Mouse (Mus musculus) neural tube, embryonic 14.5 days (tissue): ENCODE results near the gene Nav2. TPM values are rescaled to one million over a fixed set of nuclear protein-coding genes. Genes with fewer than 3 reads are reported as not detected.

Experiments used
- ATAC-seq: fragments of 200-750 bp; cut with Nextera tagmentation; 2 replicates; pipeline ENCODE4 v1.8.0; 2017; ENCODE audit warnings: low read depth, mild to moderate bottlenecking, moderate TSS enrichment, moderate library complexity
- H3K27ac ChIP-seq: fragments of 300-500 bp; sonication (generic); 2 replicates; pipeline ENCODE4 v1.5.1; 2014; ENCODE audit warnings: low read depth, mild to moderate bottlenecking, control low read depth, low read length, moderate library complexity, mixed read lengths
- H3K27me3 ChIP-seq: fragments of 300-500 bp; sonication (generic); 2 replicates; pipeline ENCODE4 v1.6.1; 2014; ENCODE audit warnings: low read length; ENCODE audit not compliant: control insufficient read depth, insufficient read depth
- H3K36me3 ChIP-seq: fragments of 300-500 bp; sonication (generic); 2 replicates; pipeline ENCODE4 v1.6.1; 2014; ENCODE audit warnings: low read length, mixed read lengths; ENCODE audit not compliant: control insufficient read depth, insufficient read depth
- H3K4me1 ChIP-seq: fragments of 300-500 bp; sonication (generic); 2 replicates; pipeline ENCODE4 v1.6.1; 2014; ENCODE audit warnings: low read length; ENCODE audit not compliant: control insufficient read depth, insufficient read depth
- H3K4me2 ChIP-seq: fragments of 300-500 bp; sonication (generic); 2 replicates; pipeline ENCODE4 v1.6.1; 2014; ENCODE audit warnings: mild to moderate bottlenecking, low read depth, low read length, control low read depth
- H3K4me3 ChIP-seq: fragments of 300-500 bp; sonication (generic); 2 replicates; pipeline ENCODE4 v1.5.1; 2014; ENCODE audit warnings: low read depth, low read length, control low read depth, mixed read lengths
- H3K9ac ChIP-seq: fragments of 300-500 bp; sonication (generic); replicated peaks from 2 replicates; pipeline ENCODE4 v1.6.1; 2014; ENCODE audit warnings: low read depth, mild to moderate bottlenecking, control low read depth, low read length, mixed read lengths
- H3K9me3 ChIP-seq: fragments of 300-500 bp; sonication (generic); 2 replicates; pipeline ENCODE4 v1.6.1; 2016; ENCODE audit warnings: low read length; ENCODE audit not compliant: control insufficient read depth
- WGBS: fragments of 180-500 bp; shearing (Covaris S2); extraction: QIAGEN DNeasy Blood & Tissue Kit; methylation state at CpG from one replicate; pipeline ENCODE4 v1.1.7; 2014; 5-methylcytosine and 5-hydroxymethylcytosine counted together
- polyA plus RNA-seq: library from polyadenylated mRNA; unstranded; fragments of >200 nt; fragmentation: Nextera tagmentation; extraction: Ambion mirVana; gene quantifications from 2 replicates; pipeline ENCODE4 v1.2.1, GENCODE M21; 2014

The Nav2 gene
- polyA plus RNA-seq, 1 experiment from 2014 or later: 36.5 TPM

GRCm38 (mm10) chr7:49428947-49429346 is 520.4 kb downstream of the Nav2 start:
- no peak overlapping the region for H3K4me2 ChIP-seq
- no peaks in the 10 kb centered on the region for H3K9me3 ChIP-seq
- 0 out of 2 replicates have a peak, but pooled peaks cover 5% of the 10 kb centered on the region for H3K4me1 ChIP-seq
- no peaks in the 10 kb centered on the region for H3K27me3 ChIP-seq
- peak; percentile 87 for ATAC-seq
- no peak overlapping the region for H3K4me3 ChIP-seq
- H3K36me3 ChIP-seq: no peaks in the 10 kb centered on the region
- no peak overlapping the region for H3K27ac ChIP-seq
- H3K9ac ChIP-seq: no peak overlapping the region
- 68% methylated on average over 5 of the region's 5 CpGs for WGBS

GRCm38 (mm10) chr7:49430808-49431207 is 522.3 kb downstream of the Nav2 start:
- H3K4me2 ChIP-seq: no peak overlapping the region
- no peaks in the 10 kb centered on the region for H3K36me3 ChIP-seq
- H3K4me3 ChIP-seq: no peak overlapping the region
- no peaks in the 10 kb centered on the region for H3K27me3 ChIP-seq
- H3K9me3 ChIP-seq: no peaks in the 10 kb centered on the region
- H3K4me1 ChIP-seq: 0 out of 2 replicates have a peak, but pooled peaks cover 1% of the 10 kb centered on the region
- WGBS: 93% methylated on average over 7 of the region's 7 CpGs
- no peak overlapping the region for H3K9ac ChIP-seq
- no peak overlapping the region for H3K27ac ChIP-seq
- ATAC-seq: no peak

GRCm38 (mm10) chr7:49433945-49434344 is 525.4 kb downstream of the Nav2 start:
- no peak overlapping the region for H3K9ac ChIP-seq
- H3K27me3 ChIP-seq: no peaks in the 10 kb centered on the region
- no peaks in the 10 kb centered on the region for H3K4me1 ChIP-seq
- H3K36me3 ChIP-seq: no peaks in the 10 kb centered on the region
- no peak overlapping the region for H3K4me2 ChIP-seq
- H3K9me3 ChIP-seq: no peaks in the 10 kb centered on the region
- H3K4me3 ChIP-seq: no peak overlapping the region
- H3K27ac ChIP-seq: no peak overlapping the region
- no peak for ATAC-seq

- 71% methylated on average over 7 of the region's 7 CpGs for WGBS
- H3K9ac ChIP-seq: no peak overlapping the region
- no peaks in the 10 kb centered on the region for H3K9me3 ChIP-seq
- no peak overlapping the region for H3K4me2 ChIP-seq
- no peak overlapping the region for H3K27ac ChIP-seq
- no peak for ATAC-seq
- no peaks in the 10 kb centered on the region for H3K27me3 ChIP-seq
- no peaks in the 10 kb centered on the region for H3K4me1 ChIP-seq
- no peak overlapping the region for H3K4me3 ChIP-seq
- no peaks in the 10 kb centered on the region for H3K36me3 ChIP-seq
These were observed 528.0 kb downstream of the Nav2 start for GRCm38 (mm10) chr7:49436492-49436891.

GRCm38 (mm10) chr7:49437901-49438300 is 529.4 kb downstream of the Nav2 start:
- Histone ChIP-seq H3K36me3 (no peaks in the 10 kb centered on the region), H3K27ac (no peak overlapping the region), H3K4me3 (no peak overlapping the region), H3K9ac (no peak overlapping the region), H3K27me3 (no peaks in the 10 kb centered on the region), H3K4me2 (no peak overlapping the region), H3K9me3 (no peaks in the 10 kb centered on the region), H3K4me1 (no peaks in the 10 kb centered on the region)
- no peak for ATAC-seq
- WGBS: 42% methylated on average over 11 of the region's 11 CpGs

GRCm38 (mm10) chr7:49439136-49439535 is 530.6 kb downstream of the Nav2 start:
- Histone ChIP-seq H3K36me3 (no peaks in the 10 kb centered on the region), H3K9me3 (no peaks in the 10 kb centered on the region), H3K9ac (no peak overlapping the region), H3K4me3 (no peak overlapping the region), H3K4me2 (no peak overlapping the region), H3K27me3 (no peaks in the 10 kb centered on the region), H3K4me1 (no peaks in the 10 kb centered on the region), H3K27ac (no peak overlapping the region)
- no peak for ATAC-seq
- 80% methylated on average over 2 of the region's 2 CpGs for WGBS

GRCm38 (mm10) chr7:49440333-49440969 is 531.9 kb downstream of the Nav2 start:
- Histone ChIP-seq H3K4me2 (no peak overlapping the region), H3K4me3 (no peak overlapping the region), H3K36me3 (no peaks in the 10 kb centered on the region), H3K27ac (0 out of 2 replicates have a peak overlapping the region, but pooled peaks have one; percentile 5), H3K27me3 (no peaks in the 10 kb centered on the region), H3K4me1 (no peaks in the 10 kb centered on the region), H3K9ac (no peak overlapping the region), H3K9me3 (no peaks in the 10 kb centered on the region)
- 88% methylated on average over 14 of the region's 14 CpGs for WGBS
- no peak for ATAC-seq

- Histone ChIP-seq H3K4me2 (no peak overlapping the region), H3K9ac (no peak overlapping the region), H3K4me3 (no peak overlapping the region), H3K27me3 (no peaks in the 10 kb centered on the region), H3K9me3 (no peaks in the 10 kb centered on the region), H3K4me1 (no peaks in the 10 kb centered on the region), H3K27ac (no peak overlapping the region), H3K36me3 (no peaks in the 10 kb centered on the region)
- ATAC-seq: no peak
- WGBS: 69% methylated on average over 8 of the region's 8 CpGs
These were observed 533.7 kb downstream of the Nav2 start for GRCm38 (mm10) chr7:49442174-49442573.

GRCm38 (mm10) chr7:49448580-49448979 is 540.1 kb downstream of the Nav2 start:
- ATAC-seq: no peak
- H3K36me3 ChIP-seq: no peaks in the 10 kb centered on the region
- no peak overlapping the region for H3K4me2 ChIP-seq
- peaks cover 4% of the 10 kb centered on the region; the same call in 1 of the 2 replicates for H3K4me1 ChIP-seq
- H3K27ac ChIP-seq: no peak overlapping the region
- H3K27me3 ChIP-seq: no peaks in the 10 kb centered on the region
- H3K4me3 ChIP-seq: no peak overlapping the region
- H3K9me3 ChIP-seq: no peaks in the 10 kb centered on the region
- H3K9ac ChIP-seq: no peak overlapping the region
- WGBS: 64% methylated on average over 3 of the region's 3 CpGs
